Comparison of ENCODE assay signal across 27 mouse cellular contexts in the genomic region with DNA sequence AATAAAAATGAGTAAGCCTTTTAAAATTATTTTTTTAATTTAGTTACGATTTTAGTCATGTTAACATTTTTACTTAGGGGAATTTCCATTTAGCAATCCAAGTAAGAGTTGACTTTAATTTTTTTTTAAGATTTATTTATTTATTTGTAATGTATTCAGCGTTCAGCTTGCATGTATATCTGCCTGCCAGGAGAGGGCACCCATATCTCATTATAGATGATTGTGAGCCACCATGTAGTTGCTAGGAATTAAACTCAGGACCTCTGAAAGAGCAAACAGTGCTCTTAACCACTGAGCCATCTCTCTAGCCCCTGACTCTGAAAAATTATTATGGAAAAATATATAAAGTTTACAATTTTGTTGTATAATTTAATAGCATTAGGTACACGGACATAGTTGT. TPM values are rescaled to one million over a fixed set of nuclear protein-coding genes. Genes with fewer than 3 reads are reported as not detected.
A peak's percentile ranks its signal among the peaks of the same experiment; 100 is the strongest.
DNase-seq lines count a peak whose midpoint lies in the region; ATAC-seq and TF ChIP-seq lines count a peak whose summit lies in the region.
"Had no signal": no experiment of that assay in that cellular context is flagged by ENCODE, and none has a peak within 500 bp of the region (broad histone marks: within the 10 kb centered on the region; RNA-seq: fewer than 3 reads in every experiment).

No protein-coding gene starts in this region.

- TF ChIP-seq RAD21 in MEL (IDR thresholded peaks at IDR 0.05; ENCODE audit: low read depth, low read length) = peak; percentile 33

- no peak overlapping the region for H3K9ac ChIP-seq in MEL (ENCODE audit: control insufficient read depth, low read depth, low read length, poor library complexity, severe bottlenecking)
- H3K9ac ChIP-seq: embryonic facial prominence, embryonic 12.5 days; heart, embryonic 12.5 days; limb, embryonic 15.5 days; midbrain, embryonic 15.5 days had no signal

- no peaks in the 10 kb centered on the region for H3K9me3 ChIP-seq in MEL (replicated peaks; ENCODE audit: insufficient read depth, low read length)
- H3K9me3 ChIP-seq: embryonic facial prominence, embryonic 12.5 days; hindbrain, embryonic 10.5 days; limb, embryonic 15.5 days; midbrain, embryonic 15.5 days had no signal

- TF ChIP-seq EP300 in MEL (IDR thresholded peaks at IDR 0.05; ENCODE audit: low read depth in 1 of 2, low read length in 2 of 2) = no peak

- TF ChIP-seq POLR2A in MEL (IDR thresholded peaks at IDR 0.05; ENCODE audit: control insufficient read depth in 1 of 2, insufficient read depth in 1 of 2, low read depth in 1 of 2, low read length in 2 of 2, poor library complexity in 1 of 2) = no peak

- peak; percentile 25; the same call in 1 of the 2 replicates for TF ChIP-seq CTCF in gastrocnemius, adult 2 months (IDR thresholded peaks at IDR 0.05)
- peak; percentile 33 for TF ChIP-seq CTCF in left cerebral cortex, adult 2 months (IDR thresholded peaks at IDR 0.05)
- TF ChIP-seq CTCF in MEL (IDR thresholded peaks at IDR 0.05 in 2 of 3, conservative IDR thresholded peaks at IDR 0.05 in 1 of 3; ENCODE audit: control insufficient read depth in 1 of 3, insufficient read depth in 1 of 3, low read depth in 2 of 3, low read length in 3 of 3, poor library complexity in 1 of 3, severe bottlenecking in 1 of 3) = peak in 1 of 3 experiments; percentile 49; a peak in 2 of 6 replicates

- peaks cover 0 to 29% of the 10 kb centered on the region in 2 experiments; a peak in 2 of 4 replicates for H3K36me3 ChIP-seq in MEL (ENCODE audit: control insufficient read depth in 1 of 2, insufficient read depth in 2 of 2, low read length in 2 of 2)

- H3K4me3 ChIP-seq in gastrocnemius, adult 2 months = no peak overlapping the region
- H3K4me3 ChIP-seq in left cerebral cortex, adult 2 months = no peak overlapping the region
- no peak overlapping the region for H3K4me3 ChIP-seq in MEL (ENCODE audit: control insufficient read depth in 1 of 2, insufficient read depth in 1 of 2, low read depth in 2 of 2, low read length in 2 of 2)
- H3K4me3 ChIP-seq: embryonic facial prominence, embryonic 12.5 days; heart, embryonic 12.5 days; hindbrain, embryonic 10.5 days; limb, embryonic 15.5 days; midbrain, embryonic 15.5 days; myocyte had no signal

- no peaks in the 10 kb centered on the region for H3K27me3 ChIP-seq in MEL (ENCODE audit: control insufficient read depth in 1 of 2, insufficient read depth in 2 of 2, low read length in 2 of 2)
- H3K27me3 ChIP-seq: embryonic facial prominence, embryonic 12.5 days; heart, embryonic 12.5 days; limb, embryonic 15.5 days; midbrain, embryonic 15.5 days had no signal

- no peak for ATAC-seq in granulocyte monocyte progenitor cell, adult 5-6 weeks (replicated peaks; ENCODE audit: poor library complexity, severe bottlenecking)
- ATAC-seq: midbrain, embryonic 15.5 days had no signal

- intact Hi-C loops in gastrocnemius, adult 2 months (cut with DNase I) = no loop called here
- intact Hi-C loops in left cerebral cortex, adult 2 months (cut with DNase I) = no loop called here
- intact Hi-C loops in left cerebral cortex, postnatal 36 days (cut with DNase I) = no loop called here

- H3K27ac ChIP-seq in gastrocnemius, adult 2 months = no peak overlapping the region
- no peak overlapping the region for H3K27ac ChIP-seq in left cerebral cortex, adult 2 months
- no peak overlapping the region for H3K27ac ChIP-seq in MEL (ENCODE audit: control insufficient read depth, low read depth, low read length)
- H3K27ac ChIP-seq: embryonic facial prominence, embryonic 12.5 days; hindbrain, embryonic 10.5 days; limb, embryonic 15.5 days; midbrain, embryonic 15.5 days had no signal

- H3K79me2 ChIP-seq in MEL (ENCODE audit: control insufficient read depth, insufficient read depth, low read length, poor library complexity) = peaks cover 1% of the 10 kb centered on the region; the same call in 1 of the 2 replicates

- DNase-seq in gastrocnemius, adult 2 months = no peak
- no peak for DNase-seq in gastrocnemius, postnatal 25 days
- no peak for DNase-seq in left cerebral cortex, adult 2 months (ENCODE audit: extremely low spot score in 1 of 2, low spot score in 2 of 2)
- no peak for DNase-seq in left cerebral cortex, postnatal 36 days (ENCODE audit: low spot score in 2 of 2)
- DNase-seq in 3T3-L1 (ENCODE audit: low read depth, low spot score) (peak; percentile 25), MEL (ENCODE audit: low read depth, low spot score) (peak; percentile 32)
- no peak for DNase-seq in neural tube, embryonic 10.5 days (ENCODE audit: extremely low spot score, low spot score)
- DNase-seq: adrenal gland, adult 2 months; cerebellum, adult 11-12 months; cerebellum, postnatal 14 days; heart, postnatal 10 days; kidney, adult 8-10 months; left cerebral cortex, postnatal 4 days; lung, adult 2 months; lung, postnatal 4 days; thymus, postnatal 36 days had no signal

- no peaks in the 10 kb centered on the region for H3K4me1 ChIP-seq in MEL (ENCODE audit: control insufficient read depth in 1 of 2, insufficient read depth in 2 of 2, low read length in 2 of 2)
- H3K4me1 ChIP-seq: embryonic facial prominence, embryonic 12.5 days; hindbrain, embryonic 10.5 days; limb, embryonic 15.5 days; midbrain, embryonic 15.5 days had no signal

TF ChIP-seq in MEL, 35 proteins besides CTCF, POLR2A, EP300 and RAD21:
- TF ChIP-seq ETS1 (IDR thresholded peaks at IDR 0.05; ENCODE audit: low read depth, low read length) (no peak), SMC3 (IDR thresholded peaks at IDR 0.05; ENCODE audit: low read depth, low read length) (peak; percentile 42)
TF ChIP-seq in MEL: peak in this region for 1.

RNA-seq across cellular contexts. Expression of a gene that starts 22.5 kb away (rescaled TPM):
- 1 to 10 TPM; 3.3 to 6.3 TPM for total RNA-seq in gastrocnemius, adult 2 months (2021)
- total RNA-seq in gastrocnemius, postnatal 25 days (2021) = 1 to 10 TPM; 6.0 to 6.2 TPM
- total RNA-seq in left cerebral cortex, adult 2 months (2021) = 10 to 100 TPM; 16.5 to 17.4 TPM
- total RNA-seq in left cerebral cortex, postnatal 36 days (2021) = 10 to 100 TPM; 14.4 to 17.0 TPM
- total RNA-seq in MEL (2012; rRNA removed) = 38.1 and 50.4 TPM in 2 replicates
- 10 to 100 TPM in 1 of 2 experiments, not detected in 1; 26.2 TPM for polyA plus RNA-seq in MEL (2012; ENCODE audit: insufficient read depth in 1 of 2, insufficient read length in 2 of 2, low read depth in 1 of 2, low replicate concordance in 2 of 2, missing spikeins in 1 of 2)
- 14.1 and 15.1 TPM in 2 replicates for total RNA-seq in granulocyte monocyte progenitor cell, adult 5-6 weeks (2014; fragmentation: Nextera tagmentation)
- total RNA-seq in granulocyte monocyte progenitor cell, adult 5-6 weeks (2017) = 16.1 and 41.8 TPM in 2 replicates

RNA-seq across cellular contexts. Expression of a gene that starts 24.3 kb away (rescaled TPM):
- 10 to 100 TPM; 26.2 to 30.5 TPM for total RNA-seq in gastrocnemius, adult 2 months (2021)
- total RNA-seq in gastrocnemius, postnatal 25 days (2021) = 10 to 100 TPM; 21.0 to 23.3 TPM
- 100 to 1,000 TPM; 205 to 207 TPM for total RNA-seq in left cerebral cortex, adult 2 months (2021)
- total RNA-seq in left cerebral cortex, postnatal 36 days (2021) = 100 to 1,000 TPM; 196 to 205 TPM
- 35.5 and 37.2 TPM in 2 replicates for total RNA-seq in MEL (2012; rRNA removed)
- 10 to 100 TPM; 31.8 to 59.1 TPM for polyA plus RNA-seq in MEL (2012; ENCODE audit: insufficient read depth in 1 of 2, insufficient read length in 2 of 2, low read depth in 1 of 2, low replicate concordance in 2 of 2, missing spikeins in 1 of 2)
- 27.1 TPM in 2 replicates for total RNA-seq in granulocyte monocyte progenitor cell, adult 5-6 weeks (2014; fragmentation: Nextera tagmentation)
- 31.6 and 42.7 TPM in 2 replicates for total RNA-seq in granulocyte monocyte progenitor cell, adult 5-6 weeks (2017)

RNA-seq across cellular contexts. Expression of a gene that starts 26.4 kb away (rescaled TPM):
- total RNA-seq in gastrocnemius, adult 2 months (2021) = 1 to 10 TPM; 1.5 to 3.1 TPM
- 1 to 10 TPM; 1.9 to 2.4 TPM for total RNA-seq in gastrocnemius, postnatal 25 days (2021)
- total RNA-seq in left cerebral cortex, adult 2 months (2021) = 1 to 10 TPM; 1.9 to 2.1 TPM
- 1 to 10 TPM; 1.7 to 1.8 TPM for total RNA-seq in left cerebral cortex, postnatal 36 days (2021)
- total RNA-seq in MEL (2012; rRNA removed) = 1.2 and 2.2 TPM in 2 replicates
- 1 to 10 TPM in 1 of 2 experiments, not detected in 1; 3.4 TPM for polyA plus RNA-seq in MEL (2012; ENCODE audit: insufficient read depth in 1 of 2, insufficient read length in 2 of 2, low read depth in 1 of 2, low replicate concordance in 2 of 2, missing spikeins in 1 of 2)
- 2.2 and 3.4 TPM in 2 replicates for total RNA-seq in granulocyte monocyte progenitor cell, adult 5-6 weeks (2014; fragmentation: Nextera tagmentation)
- 2.2 and 3.1 TPM in 2 replicates for total RNA-seq in granulocyte monocyte progenitor cell, adult 5-6 weeks (2017)

RNA-seq across cellular contexts. Expression of a gene that starts 30.4 kb away (rescaled TPM):
- total RNA-seq in gastrocnemius, adult 2 months (2021) = not detected
- not detected for total RNA-seq in gastrocnemius, postnatal 25 days (2021)
- 1 to 10 TPM; 1.2 to 2.4 TPM for total RNA-seq in left cerebral cortex, adult 2 months (2021)
- total RNA-seq in left cerebral cortex, postnatal 36 days (2021) = 1 to 10 TPM in 1 of 2 experiments, not detected in 1; 2.3 TPM
- total RNA-seq in MEL (2012; rRNA removed) = 0.62 and 0.73 TPM in 2 replicates
- polyA plus RNA-seq in MEL (2012; ENCODE audit: insufficient read depth in 1 of 2, insufficient read length in 2 of 2, low read depth in 1 of 2, low replicate concordance in 2 of 2, missing spikeins in 1 of 2) = 1 to 10 TPM in 1 of 2 experiments, not detected in 1; 1.2 TPM
- 0.62 and 5.3 TPM in 2 replicates for total RNA-seq in granulocyte monocyte progenitor cell, adult 5-6 weeks (2014; fragmentation: Nextera tagmentation)
- total RNA-seq in granulocyte monocyte progenitor cell, adult 5-6 weeks (2017) = not detected in 2 replicates
- total RNA-seq: gastrocnemius, adult 18-20 months; megakaryocyte-erythroid progenitor cell, adult 5-6 weeks had no signal
- polyA plus RNA-seq: neural tube, embryonic 14.5 days had no signal

RNA-seq across cellular contexts. Expression of a gene that starts 34.3 kb away (rescaled TPM):
- total RNA-seq in gastrocnemius, adult 2 months (2021) = under 1 TPM in 1 of 2 experiments, not detected in 1; 0.42 TPM
- under 1 TPM; 0.43 to 0.48 TPM for total RNA-seq in gastrocnemius, postnatal 25 days (2021)
- total RNA-seq in left cerebral cortex, adult 2 months (2021) = 1 to 10 TPM; 1.3 to 2.3 TPM
- 1 to 10 TPM in 1 of 2 experiments, under 1 TPM in 1; 0.79 to 1.4 TPM for total RNA-seq in left cerebral cortex, postnatal 36 days (2021)
- total RNA-seq in MEL (2012; rRNA removed) = 0.65 and 1.5 TPM in 2 replicates
- polyA plus RNA-seq in MEL (2012; ENCODE audit: insufficient read depth in 1 of 2, insufficient read length in 2 of 2, low read depth in 1 of 2, low replicate concordance in 2 of 2, missing spikeins in 1 of 2) = 1 to 10 TPM in 1 of 2 experiments, not detected in 1; 4.4 TPM
- 3.0 TPM in 1 of 2 replicates, not detected in the other for total RNA-seq in granulocyte monocyte progenitor cell, adult 5-6 weeks (2014; fragmentation: Nextera tagmentation)
- 0.69 TPM in 1 of 2 replicates, not detected in the other for total RNA-seq in granulocyte monocyte progenitor cell, adult 5-6 weeks (2017)
- total RNA-seq: gastrocnemius, adult 18-20 months had no signal
- polyA plus RNA-seq: C2C12, myocyte had no signal

Comparison
In these comparisons a context has a peak if more than half of its experiments do, and no peak if none do; other contexts are left out.
1. DNase-seq: peak in 3T3-L1 (single experiment) and MEL (single experiment); none in gastrocnemius, adult 2 months (single experiment), gastrocnemius, postnatal 25 days (single experiment), left cerebral cortex, adult 2 months (0 of 2), left cerebral cortex, postnatal 36 days (0 of 2) and neural tube, embryonic 10.5 days (single experiment).